Mouse (Mus musculus) erythroblast, embryonic 14.5 days (primary cell): ENCODE results near the gene N4bp1. TPM values are rescaled to one million over a fixed set of nuclear protein-coding genes. Genes with fewer than 3 reads are reported as not detected.

Experiments used
- H3K27me3 ChIP-seq: 2 replicates; pipeline ENCODE4 v1.6.1; 2012; ENCODE audit warnings: inconsistent platforms; ENCODE audit not compliant: control insufficient read depth
- H3K36me3 ChIP-seq: 2 replicates; pipeline ENCODE4 v1.6.1; 2012; ENCODE audit warnings: mild to moderate bottlenecking, inconsistent platforms; ENCODE audit not compliant: control insufficient read depth
- H3K4me1 ChIP-seq: 2 replicates; pipeline ENCODE4 v1.6.1; 2012; ENCODE audit warnings: inconsistent platforms; ENCODE audit not compliant: control insufficient read depth
- H3K4me3 ChIP-seq: replicated peaks from 2 replicates; pipeline ENCODE3; 2012; ENCODE audit warnings: moderate library complexity, mild to moderate bottlenecking, inconsistent platforms
- H3K9me3 ChIP-seq: 2 replicates; pipeline ENCODE4 v1.6.1; 2012; ENCODE audit warnings: low read length, inconsistent platforms, mixed read lengths; ENCODE audit not compliant: control insufficient read depth
- GATA1 ChIP-seq: IDR thresholded peaks from 2 replicates; pipeline ENCODE4 v1.6.1; 2012; ENCODE audit warnings: low read length, inconsistent platforms, mixed read lengths
- TAL1 ChIP-seq: IDR thresholded peaks from 3 replicates; pipeline ENCODE4 v1.6.1; 2012; ENCODE audit warnings: low read length, inconsistent platforms, mixed read lengths
- polyA plus RNA-seq: library from polyadenylated mRNA; stranded (reverse); fragments of >175 nt; gene quantifications from 2 replicates; pipeline ENCODE4 v1.2.3, GENCODE M21; 2012

Gene N4bp1
- polyA plus RNA-seq, 1 experiment, result 0.37 TPM

DNA sequence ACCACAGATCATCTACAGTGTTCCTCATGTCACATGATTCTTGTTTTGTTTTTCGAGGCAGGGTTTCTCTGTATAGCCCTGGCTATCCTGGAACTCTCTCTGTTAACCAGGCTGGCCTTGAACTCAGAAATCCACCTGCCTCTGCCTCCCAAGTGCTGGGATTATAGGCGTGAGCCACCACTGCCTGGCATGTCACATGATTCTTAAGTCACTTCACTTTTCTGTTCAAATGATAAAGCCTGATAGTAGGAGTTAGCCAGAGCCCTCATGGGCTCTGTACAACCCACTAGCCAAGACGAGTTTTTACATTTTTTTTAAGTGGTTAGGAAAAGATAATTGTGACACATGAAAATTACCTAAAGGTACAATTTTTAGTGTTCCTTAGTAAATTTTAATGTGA lies 126.4 kb downstream of the N4bp1 start:
- no peak for TF ChIP-seq GATA1
- TF ChIP-seq TAL1, result no peak
- peaks cover 20% of the 10 kb centered on the region for H3K27me3 ChIP-seq
- H3K9me3 ChIP-seq, result no peaks in the 10 kb centered on the region
- peaks cover 25% of the 10 kb centered on the region for H3K4me1 ChIP-seq
- no peak overlapping the region for H3K4me3 ChIP-seq
- H3K36me3 ChIP-seq, result no peaks in the 10 kb centered on the region

Other genes starting within 250 kb of the N4bp1 start
- 1.3 and 1.6 TPM in 2 replicates for gene Gm10638, start 139.6 kb downstream of the N4bp1 start, polyA plus RNA-seq
- 0.97 and 1.1 TPM in 2 replicates for gene Siah1a, start 139.3 kb downstream of the N4bp1 start, polyA plus RNA-seq